Mouse (Mus musculus): ENCODE results near the gene Rwdd2b. TPM values are rescaled to one million over a fixed set of nuclear protein-coding genes. Genes with fewer than 3 reads are reported as not detected.

The Rwdd2b gene
- total RNA-seq, 2 experiments from 2014 or later = 9.6 to 10.6 TPM

DNA sequence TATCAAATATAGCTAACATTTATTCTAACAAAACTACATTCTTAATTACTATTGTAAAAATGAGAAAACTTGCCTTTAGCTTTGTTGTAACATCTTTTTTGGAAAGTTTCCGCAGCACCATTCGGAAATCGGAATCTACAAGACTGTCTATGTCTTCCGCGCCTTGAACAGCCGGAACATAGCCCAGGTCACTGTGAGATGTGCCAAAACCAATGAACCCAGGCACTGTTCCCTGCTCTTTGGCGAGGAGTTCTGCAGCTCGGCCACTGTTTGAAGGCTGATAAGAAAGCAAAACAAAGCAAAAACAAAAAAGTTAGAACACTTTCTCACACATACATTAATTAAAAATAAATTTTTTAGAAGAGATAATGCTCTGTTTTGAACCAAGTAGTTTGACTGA is 12.9 kb downstream of the Rwdd2b start:
- DNase-seq (ENCODE audit: low spot score in 2 of 2) = no peak

GRCm38 (mm10) chr16:87420662-87421061 is 19.7 kb downstream of the Rwdd2b start:
- DNase-seq (ENCODE audit: low spot score in 2 of 2) = no peak

GRCm38 (mm10) chr16:87405001-87405400 is 35.4 kb downstream of the Rwdd2b start:
- no peak for DNase-seq (ENCODE audit: low spot score in 2 of 2)

- DNase-seq (ENCODE audit: low spot score in 2 of 2) = peak; percentile 51 to 88
Measured at GRCm38 (mm10) chr16:87393813-87394548, 46.4 kb downstream of the Rwdd2b start.

GRCm38 (mm10) chr16:87387444-87387977 is 52.9 kb downstream of the Rwdd2b start:
- DNase-seq (ENCODE audit: low spot score in 2 of 2) = no peak

- no peak for DNase-seq (ENCODE audit: low spot score in 2 of 2)
Measured at GRCm38 (mm10) chr16:87384366-87384765, 56.0 kb downstream of the Rwdd2b start.

Other genes with a start within 250 kb of the Rwdd2b start
- gene N6amt1, start 86.4 kb downstream of the Rwdd2b start, total RNA-seq (2021) = 10 to 100 TPM; 17.2 to 20.3 TPM
- 10 to 100 TPM; 43.5 to 44.2 TPM for gene Ltn1, start 8.0 kb downstream of the Rwdd2b start, total RNA-seq (2021)
- gene Usp16, start 14.1 kb upstream of the Rwdd2b start, total RNA-seq (2021) = 10 to 100 TPM; 32.4 to 36.7 TPM
- gene Cct8, start 55.3 kb upstream of the Rwdd2b start, total RNA-seq (2021) = 100 to 1,000 TPM; 175 to 180 TPM
- gene Map3k7cl, start 112.8 kb upstream of the Rwdd2b start, total RNA-seq (2021) = under 1 TPM in 1 of 2 experiments, not detected in 1; 0.32 TPM

Data from layer of hippocampus, adult 18-20 months (tissue).